Mouse (Mus musculus): ENCODE measurements at regions not wholly inside any gene's neighbourhood (a gene's known extent, or its start where the extent isn't known, plus 50 kb on each side); places are given as distances from the start of the nearest gene placed in this dataset.
A peak's percentile ranks its signal among the peaks of the same experiment; 100 is the strongest.
"Not testable (repeated sequence)": the region's sequence is repeated elsewhere in the genome, so short reads cannot be mapped to it uniquely, and the experiment has no call there.

DNA sequence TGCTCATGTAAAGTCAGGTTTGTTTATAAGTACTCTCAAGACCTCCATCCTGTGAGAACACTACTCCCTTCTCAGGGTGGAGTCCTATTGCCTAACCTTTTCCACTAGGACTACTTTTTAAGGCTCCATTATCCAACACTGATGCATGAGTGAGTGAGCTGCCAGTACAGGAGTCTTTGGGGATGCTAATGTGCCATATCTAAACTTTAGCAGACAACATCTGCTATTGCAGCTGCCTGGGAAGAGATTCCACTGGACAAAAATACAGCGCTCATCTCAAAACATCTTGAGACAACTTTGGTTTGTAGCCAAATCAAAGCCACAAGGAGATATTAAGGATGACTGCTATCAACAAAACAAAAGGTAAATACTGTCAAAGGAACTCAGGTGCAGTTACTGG, 52.3 kb upstream of the Gm10985 start:
- no peak for DNase-seq (ENCODE audit: low spot score)

DNA sequence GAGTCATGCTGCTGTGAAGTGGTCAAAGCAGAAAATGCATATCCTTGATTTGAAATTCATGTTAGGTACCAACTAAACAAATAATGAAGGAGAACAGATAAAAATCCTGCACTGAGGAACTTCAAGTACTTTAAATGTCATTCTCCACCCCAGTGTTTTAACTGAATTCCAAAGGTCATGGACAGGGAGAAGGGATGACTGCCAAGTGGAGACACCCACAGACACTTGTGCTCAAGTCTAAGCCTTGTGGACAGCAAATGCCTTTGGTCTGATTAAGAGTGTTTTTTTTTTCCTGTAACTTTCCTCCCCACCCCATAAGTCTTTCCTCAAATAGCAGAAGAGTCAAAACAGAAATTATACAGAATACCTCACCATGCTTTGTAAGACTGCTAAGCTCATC, 55.2 kb upstream of the Gm10985 start:
- DNase-seq (ENCODE audit: low spot score), result no peak

DNA sequence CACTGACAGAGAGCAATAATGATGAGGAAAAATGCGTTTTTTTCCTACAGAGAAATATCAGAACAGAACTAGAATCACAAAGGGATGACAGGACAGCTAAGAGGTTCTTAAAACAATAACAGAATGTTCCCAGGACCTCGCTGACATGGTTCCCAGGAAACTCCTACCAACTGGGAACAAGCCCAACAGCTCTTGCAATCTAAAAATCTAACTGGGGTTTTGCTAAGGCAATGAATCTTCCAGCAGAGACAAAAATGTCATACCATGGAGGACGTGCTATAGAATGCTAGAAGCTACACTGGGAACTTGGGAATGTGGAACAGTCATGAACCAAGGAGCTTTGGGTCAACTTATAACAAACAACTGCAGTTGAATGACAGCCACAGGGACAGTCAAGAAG, 59.7 kb upstream of the Gm10985 start:
- DNase-seq (ENCODE audit: low spot score), result no peak

DNA sequence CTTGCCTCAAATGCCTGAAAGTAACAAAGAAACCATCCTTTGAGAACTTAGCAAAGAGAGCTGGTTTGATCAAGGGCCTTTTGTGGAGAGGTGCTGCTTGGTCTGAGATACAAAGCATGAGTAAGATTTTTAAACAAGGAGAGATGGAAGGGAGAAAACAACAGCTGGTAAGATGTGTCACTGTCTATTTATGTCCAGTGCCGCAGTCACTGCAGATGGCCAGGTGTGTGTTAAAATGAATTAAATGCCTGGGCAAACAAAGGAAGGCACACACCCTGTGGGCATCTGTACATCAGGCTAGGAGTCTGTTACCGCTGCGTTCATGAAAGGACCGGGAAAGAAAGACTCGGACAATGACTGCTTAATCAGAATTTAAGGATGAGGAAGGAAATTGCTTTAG, 68.2 kb upstream of the Gm10985 start:
- DNase-seq (ENCODE audit: low spot score), result no peak

DNA sequence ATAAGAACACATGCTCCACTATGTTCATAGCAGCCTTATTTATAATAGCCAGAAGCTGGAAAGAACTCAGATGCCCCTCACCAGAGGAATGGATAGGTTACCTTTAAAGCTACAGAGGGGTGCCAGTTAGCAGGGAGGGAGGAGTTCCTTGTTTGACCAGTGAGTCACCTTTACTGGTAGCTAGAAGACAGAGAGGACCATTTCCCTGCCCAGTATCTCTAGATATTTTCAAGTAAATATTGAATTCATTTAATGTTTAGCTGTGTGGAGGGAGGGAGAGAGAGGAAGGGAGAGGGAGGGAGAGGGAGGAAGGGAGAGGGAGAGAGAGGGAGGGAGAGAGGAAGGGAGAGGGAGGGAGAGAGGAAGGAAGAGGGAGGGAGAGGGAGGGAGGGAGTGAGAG, 77.3 kb upstream of the Gm10985 start:
- DNase-seq (ENCODE audit: low spot score), result no peak

DNA sequence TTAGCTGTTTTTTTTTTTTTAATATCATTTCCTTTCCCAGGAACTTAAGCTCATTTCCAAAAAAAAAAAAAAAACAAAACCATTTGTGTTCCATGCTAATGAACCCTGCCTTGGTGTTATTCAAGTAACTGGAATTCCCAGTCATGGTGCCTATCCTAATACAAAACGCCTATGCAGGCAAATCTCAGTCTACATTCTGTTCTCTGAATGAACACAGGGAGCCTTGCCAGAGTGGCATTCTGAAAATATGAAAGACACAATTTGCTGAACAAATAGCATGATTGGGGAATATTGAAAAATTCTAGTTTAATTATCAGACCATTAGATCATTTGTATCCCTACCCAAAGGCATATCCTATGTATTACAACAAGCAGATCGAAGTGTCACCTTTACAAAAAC, 80.9 kb upstream of the Gm10985 start:
- no peak for DNase-seq (ENCODE audit: low spot score)

DNA sequence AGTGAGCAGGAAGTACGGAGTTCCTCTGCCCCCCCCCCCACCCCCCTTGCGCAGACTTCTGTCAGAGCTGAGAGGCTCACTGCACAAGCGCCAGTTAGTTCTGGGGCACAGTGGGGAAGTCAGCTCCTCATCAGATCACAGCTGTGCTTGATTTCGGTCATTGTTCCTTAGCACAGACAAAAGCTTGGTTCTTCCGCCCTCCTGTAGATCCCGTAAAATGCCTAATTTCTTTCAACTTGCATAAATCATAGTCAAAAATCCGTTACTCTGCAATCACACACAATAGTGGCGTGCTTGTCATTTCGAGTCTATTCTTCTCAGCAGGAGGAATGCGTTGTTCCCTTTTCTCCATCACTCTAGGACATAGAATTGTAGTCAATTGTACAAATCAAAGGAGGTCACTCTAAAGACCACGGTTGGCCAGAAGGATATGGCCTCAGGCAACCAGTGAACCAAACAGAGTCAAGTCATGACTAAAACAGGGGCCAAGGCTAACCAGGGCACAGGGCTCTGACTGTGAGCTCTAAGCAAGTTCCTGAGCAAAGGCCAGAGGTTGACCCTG, 83.3 kb upstream of the Gm10985 start:
- DNase-seq (ENCODE audit: low spot score), result no peak

DNA sequence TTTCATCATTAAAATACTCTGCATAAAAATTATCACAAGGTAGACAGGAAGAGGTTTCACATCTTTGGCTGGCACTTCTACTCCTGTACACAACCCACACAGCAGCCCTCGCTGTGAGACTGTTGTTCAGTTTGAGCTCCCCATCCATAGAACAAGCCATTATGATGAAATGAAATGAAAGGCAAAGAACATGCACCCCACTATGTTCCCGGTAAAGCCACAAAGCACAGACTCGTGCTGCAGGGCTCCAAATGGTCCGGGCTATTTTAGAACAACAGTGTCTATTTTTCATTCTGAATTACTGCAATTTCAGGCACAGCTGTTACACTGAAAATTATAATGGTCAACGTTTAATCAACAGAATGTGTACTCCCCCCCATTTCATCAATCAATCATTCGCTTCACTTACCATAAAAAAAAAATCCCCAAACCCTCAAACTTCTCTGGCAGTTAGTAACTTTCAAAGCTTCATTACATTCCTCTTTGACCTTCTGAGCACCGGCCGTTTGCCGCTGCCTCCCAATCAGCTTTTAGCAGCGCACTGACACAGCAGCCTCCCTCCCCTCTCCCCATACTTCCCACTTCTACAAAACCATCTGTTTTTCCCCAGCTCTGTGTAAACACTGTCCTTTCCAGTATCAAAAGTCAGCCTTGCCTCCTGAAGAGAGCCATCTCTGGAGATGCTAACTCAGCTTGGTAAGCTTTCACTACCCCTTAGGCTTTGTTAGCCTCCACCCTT, 88.6 kb upstream of the Gm10985 start:
- no peak for DNase-seq (ENCODE audit: low spot score)

DNA sequence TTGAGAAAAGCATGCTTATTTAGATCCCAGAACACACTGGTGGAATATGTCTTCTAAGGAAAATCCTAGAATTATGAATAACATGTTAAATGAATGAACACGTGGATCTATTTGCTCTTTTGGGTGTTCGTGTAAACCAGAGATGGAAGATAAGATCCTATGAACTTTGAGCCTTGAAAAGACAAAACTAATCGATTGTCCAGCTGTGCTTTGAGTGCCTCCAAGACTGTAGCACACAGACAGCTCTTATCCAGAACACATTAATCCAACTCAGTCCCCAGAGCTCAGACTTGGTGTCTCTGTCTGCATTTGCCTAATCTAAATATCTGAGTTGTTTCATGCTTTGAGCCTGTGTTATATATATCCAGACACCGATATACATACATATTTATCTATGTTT, 80.0 kb upstream of the Frem2 start:
- no peak for DNase-seq (ENCODE audit: low spot score)

DNA sequence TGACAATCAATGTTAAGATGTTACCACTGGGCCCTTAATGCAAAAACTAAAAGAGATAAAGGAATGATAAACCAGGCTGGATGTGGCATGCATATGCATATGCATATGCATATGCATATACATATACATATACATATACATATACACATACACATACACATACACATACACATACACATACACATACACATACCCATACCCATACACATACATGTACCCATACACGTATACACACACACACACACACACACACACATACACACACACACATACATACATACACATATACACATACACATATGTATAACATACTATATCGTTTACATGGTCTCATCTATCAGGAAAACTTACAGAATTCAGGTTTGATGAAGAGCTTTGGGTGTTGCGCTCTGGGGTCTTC, 78.5 kb upstream of the Frem2 start:
- DNase-seq (ENCODE audit: low spot score), result not testable (repeated sequence)

DNA sequence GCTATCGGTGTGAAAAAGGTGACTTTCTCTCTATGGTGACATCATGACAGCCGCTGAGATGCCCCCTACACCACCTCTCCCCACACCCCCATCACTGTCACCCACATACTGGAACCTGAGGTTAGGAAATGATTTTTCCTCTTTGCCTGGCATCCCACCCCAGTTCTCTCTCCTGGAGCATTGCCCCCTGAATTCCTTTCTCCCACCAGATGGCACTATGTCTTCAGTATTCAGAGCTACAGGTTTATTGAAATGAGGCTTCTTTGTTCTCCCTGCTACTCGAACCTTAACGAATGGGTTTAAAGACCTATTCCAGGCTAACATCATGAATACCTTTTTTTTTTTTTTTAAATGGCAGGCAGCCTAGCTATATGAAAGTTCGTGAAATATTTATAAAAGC, 78.0 kb upstream of the Frem2 start:
- no peak for DNase-seq (ENCODE audit: low spot score)

DNA sequence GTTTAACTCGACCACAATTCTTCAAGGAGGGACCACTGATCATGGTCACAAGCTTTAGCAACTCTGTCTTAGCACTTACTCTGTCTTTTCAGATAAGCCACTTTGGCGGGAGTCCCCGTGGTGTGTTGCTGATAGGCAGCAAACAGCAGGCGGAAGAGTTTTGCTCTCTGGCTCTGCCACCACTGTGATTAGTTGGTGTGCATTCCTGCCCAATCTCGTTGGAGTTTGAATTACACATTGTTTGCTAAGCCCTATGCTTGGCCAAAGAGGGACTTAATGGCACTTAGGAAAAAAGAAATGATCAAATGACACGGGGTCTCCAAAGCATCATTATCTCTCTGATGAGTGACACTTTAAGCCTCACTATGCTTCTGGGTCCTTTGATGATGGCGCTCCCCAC, 73.3 kb upstream of the Frem2 start:
- DNase-seq (ENCODE audit: low spot score), result no peak

DNA sequence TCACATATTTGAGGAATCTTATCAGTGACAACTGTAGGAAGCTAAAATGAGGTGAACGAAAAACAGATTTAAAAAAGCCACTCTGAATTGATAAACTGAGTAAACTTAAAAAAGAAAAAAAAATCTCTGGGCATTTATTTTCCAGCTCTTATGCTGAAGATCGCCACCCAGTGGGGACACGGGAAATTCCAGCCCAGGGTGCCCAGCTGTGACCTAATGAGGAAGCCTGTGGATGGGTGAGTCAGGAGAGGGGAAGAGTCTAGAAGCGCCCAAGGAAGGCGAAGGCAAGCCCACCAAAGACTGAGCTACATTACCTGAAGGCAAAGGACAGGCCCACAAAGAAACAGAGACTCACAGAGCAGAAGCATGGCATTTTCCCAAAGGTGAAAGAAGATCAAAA, 72.7 kb upstream of the Frem2 start:
- peak; percentile 60 for DNase-seq (ENCODE audit: low spot score)

DNA sequence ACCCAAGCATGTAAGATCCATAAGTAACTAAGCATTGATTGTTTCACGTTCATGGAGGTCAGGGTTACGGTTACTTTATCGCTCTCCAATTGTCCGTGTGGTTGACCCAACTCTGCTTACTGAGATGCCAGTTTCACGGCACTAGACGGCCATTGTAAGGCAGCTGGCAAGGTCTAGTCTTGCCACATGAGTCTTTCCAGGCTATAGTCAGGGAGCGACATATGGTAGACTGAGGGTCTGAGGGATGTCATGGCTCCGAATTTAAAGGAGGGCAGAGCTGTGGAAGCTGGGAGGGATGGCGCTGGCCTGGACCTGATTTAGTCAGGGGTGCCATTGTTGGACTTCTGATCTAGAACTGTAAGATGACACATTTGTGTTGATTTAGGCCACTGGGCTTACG, 72.0 kb upstream of the Frem2 start:
- no peak for DNase-seq (ENCODE audit: low spot score)

DNA sequence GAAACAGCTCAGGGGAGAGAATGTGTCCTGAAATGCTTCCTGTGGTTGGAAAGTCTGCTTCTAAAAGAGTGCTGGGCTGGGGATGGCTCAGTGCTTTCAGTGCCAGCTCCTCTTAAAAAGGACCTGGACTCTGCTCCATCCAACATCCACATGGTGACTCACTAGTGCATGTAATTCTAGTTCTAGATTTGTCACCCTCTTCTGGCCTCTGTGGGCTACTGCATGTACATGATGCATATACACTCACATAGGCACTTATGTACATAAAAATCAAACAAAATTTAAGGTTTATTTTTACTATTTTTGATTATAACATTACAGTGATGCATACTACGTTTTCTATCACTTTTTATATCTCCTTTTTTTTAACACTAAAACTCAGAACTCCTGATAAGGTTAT, 70.6 kb upstream of the Frem2 start:
- DNase-seq (ENCODE audit: low spot score), result no peak

DNA sequence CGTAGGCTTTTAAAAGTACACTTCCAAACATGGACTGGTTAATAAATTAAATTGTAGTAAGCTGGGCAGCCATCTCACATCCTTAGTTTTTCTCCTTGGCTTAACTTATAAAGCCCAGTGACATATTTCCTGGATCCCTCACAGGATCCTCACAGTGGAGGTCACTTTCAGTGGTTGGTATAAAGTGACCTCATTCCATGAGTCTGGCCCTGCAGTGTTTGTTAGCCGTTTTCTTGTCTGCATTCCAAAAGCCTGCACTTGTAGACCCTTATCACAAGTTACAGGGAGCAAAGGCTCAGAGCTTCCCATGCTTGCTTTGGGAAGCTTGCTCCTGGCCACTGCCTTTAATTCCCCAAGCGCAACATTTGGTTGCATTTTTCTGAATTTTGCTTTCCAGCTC, 49.9 kb upstream of the Frem2 start:
- DNase-seq (ENCODE audit: low spot score), result no peak

All from urinary bladder, postnatal 25 days (tissue).